Mouse (Mus musculus) liver, postnatal 0 days (tissue): ENCODE measurements around the gene Trpv2.

ENCODE experiments used
- CTCF ChIP-seq: sonication (generic); IDR thresholded peaks from 2 replicates; pipeline ENCODE4 v1.5.1; 2016; ENCODE audit warnings: antibody characterized with exemption, low read depth
- EP300 ChIP-seq: IDR thresholded peaks from 2 replicates; pipeline ENCODE4 v1.6.1; 2016; ENCODE audit warnings: antibody characterized with exemption, low read depth, mild to moderate bottlenecking

- TF ChIP-seq EP300 = no peak
- TF ChIP-seq CTCF = no peak
Observed at GRCm38 (mm10) chr11:62537089-62537488, 37.2 kb upstream of the Trpv2 start.
